Mouse (Mus musculus) MEL (cell line): ENCODE data around the gene Lexm. TPM values are rescaled to one million over a fixed set of nuclear protein-coding genes. Genes with fewer than 3 reads are reported as not detected.

ENCODE experiments used
- DNase-seq: peaks from one replicate; pipeline ENCODE4 v3.0.0; 2011; ENCODE audit warnings: low read depth, low spot score
- H3K27ac ChIP-seq: 2 replicates; pipeline ENCODE4 v1.5.1; 2012; ENCODE audit warnings: low read depth, mild to moderate bottlenecking, control low read depth, low read length, moderate library complexity; ENCODE audit not compliant: control insufficient read depth
- H3K27me3 ChIP-seq, 2 experiments: fragments of 150-350 bp in 1 of 2; sonication (generic) in 1 of 2; 2 replicates each; pipeline ENCODE4 v1.6.1; 2012; ENCODE audit warnings: low read length in 2 of 2, mild to moderate bottlenecking in 2 of 2, improper control_type of control experiment in 1 of 2, moderate library complexity in 1 of 2; ENCODE audit not compliant: insufficient read depth in 2 of 2, control insufficient read depth in 1 of 2
- H3K36me3 ChIP-seq, 2 experiments: 2 replicates each; pipeline ENCODE4 v1.6.1; 2012 to 2014; ENCODE audit warnings: low read length in 2 of 2, improper control_type of control experiment in 1 of 2, inconsistent platforms in 1 of 2, mild to moderate bottlenecking in 1 of 2; ENCODE audit not compliant: insufficient read depth in 2 of 2, control insufficient read depth in 1 of 2
- H3K4me1 ChIP-seq, 2 experiments: fragments of 150-350 bp in 1 of 2; sonication (generic) in 1 of 2; 2 replicates each; pipeline ENCODE4 v1.6.1; 2012; ENCODE audit warnings: low read length in 2 of 2, improper control_type of control experiment in 1 of 2, mild to moderate bottlenecking in 1 of 2; ENCODE audit not compliant: insufficient read depth in 2 of 2, control insufficient read depth in 1 of 2
- H3K4me3 ChIP-seq, 2 experiments: fragments of 150-350 bp in 1 of 2; sonication (generic) in 1 of 2; 2 replicates each; pipeline ENCODE4 v1.5.1; 2012; ENCODE audit warnings: low read depth in 2 of 2, low read length in 2 of 2, mild to moderate bottlenecking in 2 of 2, moderate library complexity in 2 of 2, control low read depth in 1 of 2, improper control_type of control experiment in 1 of 2; ENCODE audit not compliant: control insufficient read depth in 1 of 2, insufficient read depth in 1 of 2
- H3K79me2 ChIP-seq: 2 replicates; pipeline ENCODE4 v1.6.1; 2012; ENCODE audit warnings: mild to moderate bottlenecking, low read length, moderate library complexity; ENCODE audit not compliant: control insufficient read depth, poor library complexity, insufficient read depth
- H3K9ac ChIP-seq: 2 replicates; pipeline ENCODE4 v1.6.1; 2012; ENCODE audit warnings: low read depth, mild to moderate bottlenecking, control low read depth, low read length, moderate library complexity; ENCODE audit not compliant: control insufficient read depth, poor library complexity, severe bottlenecking
- H3K9me3 ChIP-seq: fragments of 150-350 bp; sonication (generic); replicated peaks from 2 replicates; pipeline ENCODE4 v1.6.1; 2012; ENCODE audit warnings: mild to moderate bottlenecking, low read length, improper control_type of control experiment, moderate library complexity; ENCODE audit not compliant: insufficient read depth
- CHD2 ChIP-seq: IDR thresholded peaks from 2 replicates; pipeline ENCODE4 v1.6.1; 2011; ENCODE audit warnings: low read length, improper control_type of control experiment
- CTCF ChIP-seq, 3 experiments: IDR thresholded peaks in 2 of 3; conservative IDR thresholded peaks in 1 of 3; 2 replicates each; pipeline ENCODE4 v1.5.1; 2011 to 2012; ENCODE audit warnings: low read length in 3 of 3, low read depth in 2 of 3, mild to moderate bottlenecking in 2 of 3, improper control_type of control experiment in 1 of 3, inconsistent platforms in 1 of 3, mixed read lengths in 1 of 3, moderate library complexity in 1 of 3; ENCODE audit not compliant: control insufficient read depth in 1 of 3, insufficient read depth in 1 of 3, poor library complexity in 1 of 3, severe bottlenecking in 1 of 3
- E2F4 ChIP-seq: IDR thresholded peaks from 2 replicates; pipeline ENCODE4 v1.6.1; 2011; ENCODE audit warnings: low read depth, low read length, improper control_type of control experiment, borderline replicate concordance
- ELF1 ChIP-seq: IDR thresholded peaks from 2 replicates; pipeline ENCODE4 v1.6.1; 2014; ENCODE audit warnings: low read depth, mild to moderate bottlenecking, inconsistent platforms, low read length, improper control_type of control experiment, moderate library complexity
- ETS1 ChIP-seq: IDR thresholded peaks from 2 replicates; pipeline ENCODE4 v1.6.1; 2012; ENCODE audit warnings: low read depth, mild to moderate bottlenecking, inconsistent platforms, low read length, improper control_type of control experiment, moderate library complexity
- GABPA ChIP-seq: IDR thresholded peaks from 2 replicates; pipeline ENCODE4 v1.6.1; 2012; ENCODE audit warnings: low read depth, mild to moderate bottlenecking, inconsistent platforms, low read length, improper control_type of control experiment, moderate library complexity
- GATA1 ChIP-seq: IDR thresholded peaks from 2 replicates; pipeline ENCODE4 v1.6.1; 2011; ENCODE audit warnings: low read depth, low read length, improper control_type of control experiment
- KAT2A ChIP-seq: conservative IDR thresholded peaks from 2 replicates; pipeline ENCODE4 v1.6.1; 2012; ENCODE audit warnings: low read depth, low read length, improper control_type of control experiment, inconsistent platforms
- MAX ChIP-seq: IDR thresholded peaks from 2 replicates; pipeline ENCODE4 v1.6.1; 2011; ENCODE audit warnings: low read length, improper control_type of control experiment
- MAZ ChIP-seq: IDR thresholded peaks from 2 replicates; pipeline ENCODE4 v1.6.1; 2012; ENCODE audit warnings: low read depth, mild to moderate bottlenecking, inconsistent platforms, low read length, improper control_type of control experiment
- MYC ChIP-seq: IDR thresholded peaks from 2 replicates; pipeline ENCODE4 v1.6.1; 2011; ENCODE audit warnings: low read depth, mild to moderate bottlenecking, low read length, improper control_type of control experiment, moderate library complexity
- POLR2AphosphoS2 ChIP-seq: IDR thresholded peaks from 2 replicates; pipeline ENCODE4 v1.6.1; 2011; ENCODE audit warnings: low read length, improper control_type of control experiment
- RAD21 ChIP-seq: IDR thresholded peaks from 2 replicates; pipeline ENCODE4 v1.6.1; 2011; ENCODE audit warnings: mild to moderate bottlenecking, low read depth, low read length, improper control_type of control experiment
- RCOR1 ChIP-seq: IDR thresholded peaks from 2 replicates; pipeline ENCODE4 v1.6.1; 2012; ENCODE audit warnings: low read depth, mild to moderate bottlenecking, inconsistent platforms, low read length, improper control_type of control experiment
- TAL1 ChIP-seq: IDR thresholded peaks from 2 replicates; pipeline ENCODE4 v1.6.1; 2012; ENCODE audit warnings: mild to moderate bottlenecking, inconsistent platforms, low read length, moderate library complexity, mixed read lengths
- TBP ChIP-seq: IDR thresholded peaks from 2 replicates; pipeline ENCODE4 v1.8.0; 2011; ENCODE audit warnings: low read depth, low read length, improper control_type of control experiment
- UBTF ChIP-seq: IDR thresholded peaks from 2 replicates; pipeline ENCODE4 v1.6.1; 2012; ENCODE audit warnings: low read depth, mild to moderate bottlenecking, inconsistent platforms, low read length, improper control_type of control experiment, moderate library complexity, borderline replicate concordance; ENCODE audit not compliant: insufficient read depth
- USF1 ChIP-seq: IDR thresholded peaks from 2 replicates; pipeline ENCODE4 v1.6.1; 2014; ENCODE audit warnings: low read depth, mild to moderate bottlenecking, inconsistent platforms, low read length, improper control_type of control experiment, moderate library complexity
- USF2 ChIP-seq, 2 experiments: IDR thresholded peaks; 2 replicates each; pipeline ENCODE4 v1.6.1; 2011 to 2012; ENCODE audit warnings: improper control_type of control experiment in 2 of 2, low read length in 2 of 2, borderline replicate concordance in 1 of 2, inconsistent platforms in 1 of 2, low read depth in 1 of 2, mild to moderate bottlenecking in 1 of 2; ENCODE audit not compliant: insufficient read depth in 1 of 2
- ZNF384 ChIP-seq: IDR thresholded peaks from 2 replicates; pipeline ENCODE4 v1.6.1; 2012; ENCODE audit warnings: low read depth, mild to moderate bottlenecking, inconsistent platforms, low read length, improper control_type of control experiment
- polyA plus RNA-seq, 2 experiments: library from polyadenylated mRNA; stranded (reverse) in 1 of 2; unstranded in 1 of 2; fragments of >175 nt in 1 of 2; fragments of >200 nt in 1 of 2; gene quantifications; 2 replicates each; pipeline versions ENCODE4 v1.2.1 to v1.2.4; 2012; ENCODE audit warnings: low replicate concordance in 2 of 2, low read depth in 1 of 2; ENCODE audit not compliant: insufficient read length in 2 of 2, insufficient read depth in 1 of 2, missing spikeins in 1 of 2
- total RNA-seq: library from RNA; depleted of rRNA; stranded (reverse); fragments of 300-350 nt; gene quantifications from 2 replicates; pipeline ENCODE4 v1.2.3, GENCODE M21; 2012

Gene Lexm
- total and polyA plus RNA-seq, 3 experiments, result 6.1 to 17.5 TPM; not detected in 1

GRCm38 (mm10) chr4:106628650-106629360, 11.8 kb upstream of the Lexm start:
- TF ChIP-seq RCOR1 (no peak), KAT2A (no peak), ELF1 (no peak), MYC (no peak), RAD21 (no peak), UBTF (no peak), MAX (no peak), E2F4 (no peak), CTCF (IDR thresholded peaks at IDR 0.05 in 2 of 3, conservative IDR thresholded peaks at IDR 0.05 in 1 of 3; ENCODE audit: control insufficient read depth in 1 of 3, insufficient read depth in 1 of 3, low read depth in 2 of 3, low read length in 3 of 3, poor library complexity in 1 of 3, severe bottlenecking in 1 of 3) (no peak), MAZ (no peak), TAL1 (no peak), POLR2AphosphoS2 (no peak), CHD2 (no peak)
- Histone ChIP-seq H3K36me3 (no peaks in the 10 kb centered on the region), H3K27ac (no peak overlapping the region), H3K27me3 (peaks cover 10% of the 10 kb centered on the region in 2 experiments), H3K79me2 (no peaks in the 10 kb centered on the region), H3K4me1 (no peaks in the 10 kb centered on the region), H3K9ac (no peak overlapping the region), H3K4me3 (no peak overlapping the region), H3K9me3 (no peaks in the 10 kb centered on the region)
- no peak for DNase-seq

DNA sequence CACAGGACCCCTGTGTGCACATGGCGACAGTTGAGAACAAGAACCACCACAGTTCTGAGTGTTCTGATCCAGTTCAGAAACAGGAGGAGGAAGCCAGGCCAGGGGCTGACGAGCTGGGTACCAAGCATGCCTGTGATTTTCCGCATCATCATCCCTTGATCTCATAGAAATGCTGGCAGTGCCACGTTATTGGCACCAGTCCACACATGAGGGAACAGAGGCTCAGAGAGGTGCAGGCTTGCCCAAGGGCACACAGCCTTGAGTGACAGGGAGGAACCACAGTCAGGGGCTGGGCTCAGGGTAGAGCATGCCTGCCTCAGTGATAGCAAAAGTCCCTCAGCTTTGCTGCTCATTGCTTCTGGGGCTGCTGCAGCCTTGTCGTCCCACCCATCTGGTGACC, 10.8 kb upstream of the Lexm start:
- Histone ChIP-seq H3K4me3 (no peak overlapping the region), H3K27me3 (peaks cover 3 to 6% of the 10 kb centered on the region in 2 experiments)

More for the DNA sequence above, 10.8 kb upstream of the Lexm start:
- Histone ChIP-seq H3K27ac (no peak overlapping the region), H3K36me3 (no peaks in the 10 kb centered on the region), H3K79me2 (no peaks in the 10 kb centered on the region), H3K9me3 (no peaks in the 10 kb centered on the region)
- DNase-seq, result no peak
- no peak for TF ChIP-seq TBP
- TF ChIP-seq CHD2, result no peak
- TF ChIP-seq GABPA, result no peak
- no peak for TF ChIP-seq USF2 (IDR thresholded peaks at IDR 0.05; ENCODE audit: borderline replicate concordance in 1 of 2, insufficient read depth in 1 of 2, low read depth in 1 of 2, low read length in 2 of 2)
- no peak for TF ChIP-seq USF1
- no peak for TF ChIP-seq GATA1
- no peak for TF ChIP-seq ZNF384
- no peak for TF ChIP-seq UBTF
- TF ChIP-seq CTCF (IDR thresholded peaks at IDR 0.05 in 2 of 3, conservative IDR thresholded peaks at IDR 0.05 in 1 of 3; ENCODE audit: control insufficient read depth in 1 of 3, insufficient read depth in 1 of 3, low read depth in 2 of 3, low read length in 3 of 3, poor library complexity in 1 of 3, severe bottlenecking in 1 of 3), result no peak
- no peak for TF ChIP-seq ETS1
- TF ChIP-seq RCOR1, result no peak
- TF ChIP-seq, all 39 proteins: peak for 0
- Histone ChIP-seq H3K9ac (no peak overlapping the region), H3K4me1 (no peaks in the 10 kb centered on the region)
